Mouse (Mus musculus): ENCODE measurements at regions not wholly inside any gene's neighbourhood (a gene's known extent, or its start where the extent isn't known, plus 50 kb on each side); places are given as distances from the start of the nearest gene placed in this dataset.

DNA sequence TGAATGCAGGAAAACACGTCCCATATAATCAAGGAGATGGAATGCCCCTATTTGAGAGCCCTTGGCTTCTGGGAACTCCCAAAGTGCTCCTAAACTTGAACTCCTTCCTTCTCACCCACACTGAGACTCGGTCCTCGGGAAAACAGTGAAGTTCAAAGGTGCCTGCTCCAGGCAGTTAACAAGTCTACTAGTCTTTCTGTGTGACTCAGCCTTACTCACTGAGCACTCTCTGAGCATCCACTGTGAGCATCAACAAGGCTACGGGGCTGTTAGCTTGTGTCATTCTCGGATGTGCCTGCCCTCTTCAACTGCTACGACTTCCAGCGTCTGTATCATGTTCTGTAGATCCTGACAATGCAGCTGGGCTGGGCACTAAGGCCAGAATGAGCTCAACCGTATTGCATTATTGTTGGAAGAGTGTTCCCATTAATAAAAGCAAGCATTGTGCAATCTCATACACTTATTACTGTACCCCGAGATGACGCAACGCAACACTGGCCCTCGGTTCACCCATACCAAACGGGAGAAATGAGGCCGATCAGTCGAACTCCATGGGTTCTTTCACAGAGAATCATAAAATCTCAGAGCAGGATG is 96.1 kb upstream of the Egr2 start:
- in situ Hi-C loops (cut with MboI, MseI) = loop anchor here (25.0 kb wide), 1 partner anchor 1473 kb away; no protein-coding TSS in a partner anchor

DNA sequence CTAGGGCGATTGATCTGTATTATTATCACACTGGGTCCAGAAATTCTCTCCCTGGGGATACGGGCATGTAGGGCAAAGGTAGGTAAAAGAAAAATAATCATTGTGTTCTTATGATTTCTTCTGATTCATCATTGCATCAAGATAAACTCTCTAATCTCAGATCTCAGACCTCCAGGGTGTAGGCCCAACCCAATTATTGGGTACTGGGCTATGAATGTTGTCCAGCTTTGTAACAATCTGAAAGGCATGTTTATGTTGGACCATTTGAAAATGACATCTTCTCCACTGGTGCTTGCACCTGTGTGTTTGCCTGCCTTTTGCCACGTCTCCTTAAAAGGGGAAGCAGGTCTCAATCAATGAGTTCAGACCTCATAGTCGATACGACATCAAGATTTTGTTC is 95.4 kb upstream of the Egr2 start:
- in situ Hi-C loops (cut with MboI, MseI) = loop anchor here (25.0 kb wide), 1 partner anchor 1472 kb away; no protein-coding TSS in a partner anchor

DNA sequence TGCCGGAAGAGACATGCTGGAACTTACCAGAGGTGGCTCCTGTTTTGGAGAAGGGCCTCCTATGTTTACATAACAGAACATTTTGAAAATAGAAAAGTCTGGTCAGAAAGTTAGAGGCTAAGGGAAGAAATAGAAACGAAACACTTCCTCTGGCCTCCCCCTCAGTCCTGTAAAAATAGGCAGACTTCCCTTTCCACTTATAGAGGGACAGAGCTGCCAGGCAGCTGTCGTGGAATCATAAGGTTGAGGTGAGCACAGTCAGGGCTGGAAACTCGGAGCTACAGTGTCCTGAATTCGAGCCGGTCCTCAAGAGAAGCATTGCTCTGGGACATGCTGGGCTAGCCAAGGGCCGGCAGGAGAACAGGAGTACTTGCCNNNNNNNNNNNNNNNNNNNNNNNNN is 94.0 kb upstream of the Egr2 start:
- in situ Hi-C loops (cut with MboI, MseI) = loop anchor here (25.0 kb wide), 1 partner anchor 1471 kb away; no protein-coding TSS in a partner anchor

DNA sequence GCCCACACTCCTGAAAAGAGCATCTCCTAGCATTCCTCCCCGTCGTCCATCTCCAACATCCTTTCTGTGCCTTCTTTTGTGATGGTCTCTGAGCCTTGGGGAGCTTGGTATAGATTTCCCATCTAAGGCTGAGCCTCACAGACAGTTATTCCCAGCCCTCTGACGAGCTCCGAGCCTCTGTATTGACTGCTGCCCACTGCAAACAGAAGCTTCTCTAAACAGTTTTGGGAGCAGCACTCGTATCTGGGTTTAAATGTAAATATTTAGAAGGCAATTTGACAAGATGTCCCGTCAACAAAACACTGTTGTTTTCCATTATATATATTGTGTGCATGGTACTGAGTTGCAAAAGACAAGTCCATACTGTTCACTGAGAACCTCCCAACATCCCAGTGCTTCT is 86.4 kb upstream of the Egr2 start:
- in situ Hi-C loops (cut with MboI, MseI) = loop anchor here (25.0 kb wide), 1 partner anchor 1463 kb away; no protein-coding TSS in a partner anchor

DNA sequence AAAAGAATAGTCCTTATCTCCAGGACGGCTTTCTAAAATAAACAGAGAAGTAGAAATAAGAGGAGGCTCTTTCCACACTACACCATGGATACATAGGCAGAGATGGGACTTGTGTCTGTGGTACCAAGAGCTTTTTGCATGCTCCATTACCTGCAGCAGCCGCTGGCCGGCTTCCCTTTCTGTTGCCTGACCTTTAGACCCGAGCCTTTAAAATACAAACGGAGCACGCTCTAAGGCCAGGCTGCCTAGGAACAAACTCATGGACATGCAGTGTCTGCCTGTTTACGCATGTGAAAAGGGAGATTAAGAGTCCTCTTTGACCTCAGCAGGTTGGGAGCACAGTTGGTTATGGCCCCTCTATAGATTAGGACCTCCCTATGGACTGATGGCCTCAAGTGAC is 81.1 kb upstream of the Egr2 start:
- in situ Hi-C loops (cut with MboI, MseI) = no loop called here

DNA sequence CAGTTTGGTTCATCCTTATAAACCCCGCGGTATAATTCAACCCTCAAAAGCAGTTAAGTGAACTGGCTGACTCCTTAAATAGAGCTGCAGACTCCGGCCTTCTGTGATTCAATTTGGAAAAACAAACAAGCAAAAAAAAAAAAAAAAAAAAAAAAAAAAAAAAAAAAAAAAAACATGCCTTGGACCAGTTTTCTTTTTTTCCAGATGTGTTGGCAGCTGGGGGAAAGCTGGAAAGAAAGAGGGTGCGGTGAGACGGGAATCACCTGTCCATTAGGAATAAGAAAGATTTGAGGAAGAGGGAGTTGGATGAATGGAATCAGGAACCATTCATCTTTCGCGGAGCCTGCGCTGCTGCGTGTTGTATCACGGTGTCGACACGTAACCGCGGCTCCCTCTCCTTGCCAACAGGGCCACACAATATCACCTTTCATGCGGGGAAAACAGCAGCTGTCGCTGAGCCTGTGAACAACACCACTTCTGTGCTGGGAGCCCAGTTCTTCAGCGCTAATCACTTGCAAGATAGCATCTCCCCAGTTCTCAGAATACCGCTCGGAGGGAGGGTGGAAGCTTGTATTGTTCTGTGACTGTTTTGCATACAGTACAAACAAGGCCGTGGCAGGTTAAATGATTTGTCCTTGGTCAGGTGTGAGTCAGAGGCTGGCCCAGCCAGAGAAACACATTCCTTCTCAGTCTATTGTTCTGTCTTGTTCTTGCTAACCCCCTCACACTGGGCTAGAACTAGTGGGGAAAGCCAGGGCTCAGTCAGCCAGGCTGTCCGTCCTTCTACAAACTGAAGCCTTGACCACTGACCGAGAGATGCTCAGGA is 76.6 kb upstream of the Egr2 start:
- in situ Hi-C loops (cut with MboI, MseI) = no loop called here

DNA sequence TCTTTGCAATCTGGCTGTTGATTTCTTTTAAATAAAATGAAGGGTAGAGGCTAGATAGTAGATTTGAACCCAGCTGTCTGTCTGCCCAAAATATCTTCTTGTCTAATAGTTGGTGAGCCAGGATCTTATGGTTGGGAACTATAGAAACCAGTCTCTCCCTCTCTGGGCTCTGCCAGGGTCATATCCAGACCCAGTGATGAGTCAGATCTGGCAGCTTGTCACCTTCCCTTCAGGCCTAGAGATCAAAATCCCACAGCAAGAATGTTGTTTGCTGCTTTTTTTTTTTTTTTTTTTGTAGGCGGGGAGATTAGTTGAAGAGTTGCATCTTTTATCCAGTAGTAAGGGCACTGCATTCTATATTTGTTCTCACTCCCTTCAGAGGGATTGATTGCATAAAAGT is 74.0 kb upstream of the Egr2 start:
- in situ Hi-C loops (cut with MboI, MseI) = no loop called here

DNA sequence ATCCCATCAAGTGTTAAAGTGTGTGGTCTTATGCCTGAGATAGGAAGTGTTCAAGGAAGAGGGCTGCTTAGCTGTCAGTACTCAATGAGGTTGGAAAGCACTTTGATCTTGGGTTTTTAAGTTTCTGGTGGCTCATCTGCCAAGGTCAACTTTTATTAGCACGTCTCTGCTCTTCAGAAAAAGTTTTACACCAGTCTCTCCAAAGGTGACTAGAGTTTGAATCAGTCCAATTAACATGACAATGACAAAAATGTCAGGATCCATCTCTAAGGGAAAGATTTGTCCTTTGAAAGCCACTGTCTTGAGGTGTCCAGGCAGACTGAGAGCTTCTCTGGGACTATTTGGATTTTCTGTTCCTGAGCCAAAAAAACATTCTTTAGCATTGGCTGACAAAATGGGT is 73.4 kb upstream of the Egr2 start:
- in situ Hi-C loops (cut with MboI, MseI) = no loop called here

DNA sequence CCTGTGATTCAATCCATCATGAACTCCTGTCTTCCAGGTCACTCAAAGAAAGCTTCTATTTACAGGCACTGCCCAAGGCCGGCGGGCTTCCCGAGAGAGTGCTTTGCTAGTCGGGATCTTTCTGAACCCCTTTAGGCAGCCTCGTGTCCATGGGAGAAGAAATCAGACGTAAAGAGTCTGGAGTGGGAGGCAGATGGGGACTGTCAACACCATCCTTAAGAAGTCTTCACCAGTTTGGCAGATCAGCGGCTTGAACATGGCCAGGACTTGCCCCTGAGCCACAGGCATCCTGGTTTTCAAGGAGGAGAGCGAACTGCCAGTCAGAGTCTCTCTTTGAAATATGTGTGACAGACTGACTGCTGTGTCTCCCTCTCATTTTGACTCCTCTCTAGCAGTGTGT is 66.6 kb upstream of the Egr2 start:
- in situ Hi-C loops (cut with MboI, MseI) = no loop called here

DNA sequence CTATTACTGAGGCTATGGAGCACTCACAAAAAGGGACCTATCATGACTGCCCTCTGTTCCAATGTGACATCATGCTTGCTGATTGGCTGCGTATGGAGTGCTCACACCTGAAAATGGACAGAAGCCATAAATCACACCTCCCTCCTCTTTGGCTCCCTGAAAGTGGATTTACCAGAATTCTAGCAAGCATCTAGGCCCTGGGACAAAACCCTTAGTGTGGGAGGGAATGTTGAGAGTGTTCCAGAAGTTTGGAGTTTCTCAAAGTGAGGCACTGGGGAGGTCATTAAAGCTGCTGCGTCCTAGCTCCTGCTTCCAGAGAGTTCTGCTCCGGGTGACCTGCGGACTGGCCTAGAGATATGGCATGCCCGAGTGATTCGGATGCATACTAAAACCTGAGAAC is 62.3 kb upstream of the Egr2 start:
- in situ Hi-C loops (cut with MboI, MseI) = no loop called here

DNA sequence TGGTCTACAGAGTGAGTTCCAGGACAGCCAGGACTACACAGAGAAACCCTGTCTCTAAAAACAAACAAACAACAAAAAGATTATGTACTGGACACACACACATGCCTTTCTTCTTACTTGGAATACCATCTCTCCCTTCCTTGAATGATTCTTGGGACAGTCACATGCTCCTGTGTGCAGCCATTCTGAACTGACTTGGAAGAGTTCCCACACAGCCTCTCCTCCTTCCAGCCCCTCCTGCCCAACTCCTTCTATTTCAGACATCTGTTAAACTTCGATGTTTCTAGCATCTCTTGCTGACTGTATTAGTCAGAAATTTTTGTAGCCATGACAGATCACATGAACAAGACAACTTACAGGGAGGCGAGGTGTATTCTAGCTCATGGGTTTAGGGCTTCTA is 60.9 kb upstream of the Egr2 start:
- in situ Hi-C loops (cut with MboI, MseI) = no loop called here

DNA sequence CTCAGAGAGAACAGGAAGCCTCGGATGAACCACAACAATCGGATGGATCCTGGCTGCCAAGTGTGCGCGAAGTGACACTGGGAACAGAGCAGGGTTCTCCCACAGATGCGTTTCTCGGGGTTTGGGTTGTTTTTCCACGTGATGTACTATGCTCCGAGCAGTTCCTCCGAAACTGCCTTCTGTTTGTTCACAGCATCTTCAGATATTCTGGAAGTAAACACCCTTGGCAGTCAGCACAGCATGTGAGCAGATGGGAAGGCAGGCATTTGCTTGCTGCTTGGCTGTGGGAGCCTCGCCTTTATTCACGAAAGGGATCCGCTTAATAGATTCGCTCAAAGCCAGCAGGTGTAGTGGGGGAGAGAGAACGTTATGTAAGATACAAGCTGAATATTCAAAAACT is 53.0 kb upstream of the Egr2 start:
- in situ Hi-C loops (cut with MboI, MseI) = loop anchor here (25.0 kb wide), 2 partner anchors 370 to 1880 kb away; partner anchors contain the start of gene Cdk1

DNA sequence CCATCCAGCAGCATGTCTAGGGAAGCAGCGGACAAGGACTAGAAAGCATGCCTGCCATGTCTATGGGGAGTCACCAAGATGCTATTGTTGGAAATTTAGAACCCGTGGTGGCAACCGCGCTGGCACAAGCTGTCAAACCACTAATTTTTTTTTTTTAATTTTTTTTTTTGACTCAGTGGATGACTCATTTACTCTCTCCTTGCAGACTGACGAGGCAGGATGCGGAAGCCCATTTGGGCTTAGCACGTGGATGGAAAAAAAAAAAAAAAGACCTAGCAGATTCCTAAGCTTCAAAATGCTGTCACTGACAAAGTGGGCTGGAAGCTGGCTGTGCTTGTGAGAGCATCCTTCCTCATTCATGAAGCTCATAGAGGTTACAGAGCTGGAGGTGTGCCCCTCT is 51.9 kb upstream of the Egr2 start:
- in situ Hi-C loops (cut with MboI, MseI) = loop anchor here (25.0 kb wide), 2 partner anchors 371 to 1879 kb away; partner anchors contain the start of gene Cdk1

DNA sequence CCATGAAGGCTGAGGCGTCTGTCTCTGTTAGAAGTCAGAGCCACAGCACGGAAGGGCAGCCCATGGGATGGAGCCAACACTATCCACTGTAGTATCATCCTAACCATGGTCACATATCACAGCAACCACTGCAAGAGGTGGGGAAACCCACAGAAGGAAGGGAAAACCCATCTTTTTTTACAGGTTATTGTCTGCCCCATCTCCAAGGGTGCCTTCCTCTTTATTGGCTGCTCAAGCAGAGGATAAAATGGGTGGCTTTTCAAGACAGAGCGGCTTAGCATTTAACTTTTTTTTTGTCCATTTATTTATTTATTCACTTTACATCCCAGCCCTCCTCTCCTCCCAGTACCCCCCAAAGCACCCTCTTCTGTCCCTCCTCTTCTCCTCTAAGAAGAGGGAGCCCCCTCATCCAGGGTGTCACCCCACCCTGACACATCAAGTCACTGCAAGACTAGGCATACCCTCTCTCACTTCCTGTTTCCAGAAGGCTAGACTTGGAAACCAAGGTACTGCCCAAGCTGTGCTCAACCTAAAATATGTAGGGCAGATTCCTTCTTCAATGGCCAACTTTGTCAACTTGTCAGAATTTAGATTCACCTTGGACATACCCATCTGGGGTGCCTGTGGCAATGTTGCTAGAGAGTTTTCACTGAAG is 51.1 kb upstream of the Egr2 start:
- in situ Hi-C loops (cut with MboI, MseI) = loop anchor here (25.0 kb wide), 2 partner anchors 372 to 1878 kb away; partner anchors contain the start of gene Cdk1

Measured in T-helper 1 cell (primary cell).